Mouse (Mus musculus) embryo, embryonic 10.5 days (tissue): ENCODE data around the gene Dnttip2.

Experiments
- DNase-seq: peaks from one replicate; pipeline ENCODE4 v3.0.0-alpha.2; 2015; ENCODE audit warnings: low spot score

Gene Dnttip2

DNA sequence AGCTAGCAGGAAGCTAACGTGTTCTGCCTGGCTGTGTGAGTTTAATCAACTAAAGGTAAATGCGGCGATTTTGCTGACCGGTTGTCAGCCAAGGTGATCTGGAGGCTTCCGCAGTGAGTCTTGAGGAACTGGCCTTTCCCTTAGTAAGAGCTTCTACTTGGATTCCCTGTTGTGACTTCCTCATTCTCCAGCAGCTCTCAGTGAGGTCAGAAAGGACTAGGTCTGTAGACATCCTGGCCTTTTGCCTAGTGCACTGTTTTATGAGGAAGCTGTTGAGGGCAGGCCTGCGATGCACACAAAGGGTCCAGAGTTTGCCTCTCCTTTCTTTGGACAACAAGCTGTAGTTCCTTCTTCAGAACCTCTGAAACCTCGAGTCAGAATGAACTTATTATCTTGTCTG is 16.5 kb downstream of the Dnttip2 start:
- no peak for DNase-seq

DNA sequence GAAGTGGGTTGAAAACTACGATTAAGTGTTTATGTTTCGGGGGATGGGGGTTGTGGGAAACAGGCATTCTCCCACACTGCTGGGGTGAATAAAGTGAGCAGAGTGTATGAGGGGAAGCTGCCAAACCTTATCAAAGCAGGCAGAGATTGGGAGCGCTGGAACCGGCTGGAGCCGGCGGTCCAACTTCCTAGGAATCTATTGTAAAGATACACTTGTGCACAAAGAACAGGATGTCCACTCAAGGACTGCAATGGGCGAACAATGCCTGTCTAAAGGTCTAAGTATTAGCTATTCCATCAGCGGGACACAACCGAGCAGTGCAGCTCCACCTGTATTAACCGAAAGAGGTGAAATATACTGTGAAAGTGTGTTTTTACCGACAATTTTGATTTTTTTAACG is 17.6 kb downstream of the Dnttip2 start:
- DNase-seq = peak; percentile 39

DNA sequence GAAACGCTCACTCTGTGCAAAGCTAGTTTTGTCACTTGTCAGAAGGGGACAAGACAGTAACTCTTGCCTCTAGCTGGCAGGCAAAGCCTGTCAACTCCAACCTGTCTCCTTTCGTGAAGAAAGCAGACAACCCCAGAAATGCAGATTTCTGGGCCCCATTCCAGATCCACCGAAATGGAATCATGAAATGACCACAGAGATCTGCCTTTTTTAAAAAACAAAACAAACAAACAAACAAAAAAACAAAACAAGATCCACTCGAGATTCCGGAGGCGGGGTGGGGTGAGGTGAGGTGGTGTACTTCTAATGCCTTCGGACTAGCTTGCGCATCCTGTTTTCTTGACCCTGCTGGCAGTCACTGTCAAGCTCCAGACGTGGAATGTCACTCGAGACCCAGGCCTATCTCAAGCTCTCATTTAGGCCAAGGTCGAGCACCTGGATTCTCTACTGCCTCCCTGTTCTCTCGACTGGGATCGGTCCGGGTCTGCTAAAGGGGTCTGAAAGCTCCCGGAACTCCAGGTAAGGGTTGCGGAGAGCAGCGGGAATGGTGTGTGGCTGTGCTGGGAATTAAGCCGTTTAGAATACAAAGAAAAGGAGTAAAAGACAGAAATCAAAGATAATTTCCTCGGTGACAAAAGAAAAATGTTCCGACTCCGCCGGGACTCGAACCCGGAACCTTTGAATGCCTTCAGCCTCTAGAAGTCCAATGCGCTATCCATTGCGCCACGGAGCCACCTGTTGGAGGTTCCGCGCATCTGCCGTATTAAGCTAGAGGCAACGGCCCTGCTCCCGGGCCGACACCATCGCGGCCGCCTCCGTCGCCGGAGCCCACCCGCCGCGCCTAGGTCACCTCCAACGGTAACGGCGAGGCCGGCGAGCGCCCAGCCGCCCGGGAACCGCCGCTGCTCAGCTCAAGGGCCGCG is 18.4 kb downstream of the Dnttip2 start:
- peak; percentile 94 for DNase-seq

DNA sequence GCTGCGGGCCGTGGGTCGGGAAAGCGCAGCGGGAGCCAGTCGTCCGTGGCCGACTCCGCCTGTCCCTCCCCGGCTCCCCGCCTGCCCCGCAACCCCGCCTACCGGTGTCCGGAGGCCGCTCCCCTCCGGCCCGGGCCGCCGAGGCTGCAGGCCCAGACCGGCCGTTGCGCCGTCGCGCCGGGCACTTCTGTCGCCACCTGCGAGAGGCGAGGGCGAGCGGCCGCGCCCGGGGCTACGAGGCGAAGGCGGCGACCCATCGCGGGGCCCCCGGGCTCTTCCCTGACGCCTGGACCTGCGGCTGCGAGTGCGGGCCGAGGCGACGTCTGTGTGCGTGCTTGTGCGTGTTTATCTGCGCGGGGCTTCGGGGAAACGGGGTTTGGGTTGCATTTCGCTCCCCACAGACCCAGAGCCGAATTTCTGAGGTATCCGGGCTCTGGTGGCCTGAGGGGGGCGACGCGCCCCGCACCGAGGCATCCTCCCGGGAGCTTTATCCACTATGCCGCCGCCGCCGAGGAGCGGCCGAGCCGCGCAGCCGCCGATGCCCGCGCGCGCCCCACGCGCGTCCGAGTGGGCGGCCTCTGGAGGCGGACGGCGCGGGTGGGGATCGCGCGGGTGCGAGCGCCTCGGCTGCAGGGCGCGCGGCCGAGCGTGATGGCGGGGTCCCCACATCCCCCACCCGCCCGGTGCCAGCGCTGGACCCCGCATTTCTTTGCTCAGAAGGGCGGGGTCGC is 19.2 kb downstream of the Dnttip2 start:
- DNase-seq = peak; percentile 79

DNA sequence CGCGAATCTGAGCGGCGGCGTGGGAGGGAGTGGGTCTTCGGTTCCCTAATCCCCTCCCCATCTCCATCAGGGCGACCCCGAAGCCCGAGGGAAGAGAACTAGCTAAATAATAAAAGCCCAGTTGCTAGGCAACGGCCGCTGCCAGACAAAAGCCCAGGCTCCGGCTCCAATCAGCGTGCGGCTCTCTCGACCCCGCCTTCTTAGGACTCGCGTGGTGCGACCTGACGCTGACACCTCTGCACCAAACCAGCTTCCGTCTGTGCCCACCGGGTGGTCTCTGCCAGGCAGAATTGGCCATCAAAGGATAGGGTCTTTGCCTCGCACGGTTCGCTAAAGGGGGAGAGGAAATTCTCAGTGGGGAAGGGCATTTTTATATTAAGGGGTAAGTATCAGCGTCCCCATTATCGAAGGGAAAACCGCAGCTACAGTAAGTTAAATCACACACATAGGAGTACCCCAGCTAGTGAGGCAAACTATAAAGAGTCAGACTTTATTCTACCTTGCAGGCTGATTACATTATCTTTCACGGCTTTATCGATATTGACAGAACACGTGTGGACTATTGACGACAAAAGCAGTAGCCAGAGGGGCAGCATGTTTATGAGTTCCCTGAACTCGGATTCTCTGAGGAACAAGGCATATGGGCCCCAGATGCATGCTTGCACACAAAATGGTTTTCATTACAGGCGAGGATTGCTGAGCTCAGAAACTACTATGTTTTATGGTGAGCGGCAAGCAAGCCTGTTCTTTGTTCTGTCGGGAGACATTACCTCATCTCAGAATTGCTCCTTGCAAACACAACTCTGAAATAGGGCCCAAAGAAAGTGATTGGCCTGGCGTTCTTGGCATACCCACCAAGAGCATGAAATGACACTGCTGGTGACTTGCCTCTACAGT is 20.0 kb downstream of the Dnttip2 start, which contains the start of gene Bcar3:
TSS of gene Bcar3 (plus strand) at position 183 of the 897 bp plus-strand sequence.
- peak; percentile 98 for DNase-seq

DNA sequence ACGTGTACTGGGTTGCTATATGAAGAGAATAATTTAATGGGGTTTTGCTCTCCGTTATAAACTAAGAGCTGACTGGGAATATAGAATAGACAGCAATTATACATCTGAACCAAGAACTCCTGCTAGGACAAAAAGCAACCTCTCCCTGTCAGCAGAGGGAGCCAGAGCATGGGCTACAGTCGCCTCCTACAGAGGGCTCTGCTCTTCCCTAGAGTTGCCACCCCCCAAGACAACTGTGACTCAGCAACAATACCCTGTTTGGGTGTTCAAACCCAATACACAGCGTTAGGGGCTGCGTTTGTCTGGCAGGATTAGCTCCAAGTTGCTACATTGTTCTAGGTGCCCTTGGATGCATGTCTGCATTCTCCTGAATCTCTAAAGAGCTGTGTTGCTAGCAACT is 21.3 kb downstream of the Dnttip2 start:
- peak; percentile 87 for DNase-seq

DNA sequence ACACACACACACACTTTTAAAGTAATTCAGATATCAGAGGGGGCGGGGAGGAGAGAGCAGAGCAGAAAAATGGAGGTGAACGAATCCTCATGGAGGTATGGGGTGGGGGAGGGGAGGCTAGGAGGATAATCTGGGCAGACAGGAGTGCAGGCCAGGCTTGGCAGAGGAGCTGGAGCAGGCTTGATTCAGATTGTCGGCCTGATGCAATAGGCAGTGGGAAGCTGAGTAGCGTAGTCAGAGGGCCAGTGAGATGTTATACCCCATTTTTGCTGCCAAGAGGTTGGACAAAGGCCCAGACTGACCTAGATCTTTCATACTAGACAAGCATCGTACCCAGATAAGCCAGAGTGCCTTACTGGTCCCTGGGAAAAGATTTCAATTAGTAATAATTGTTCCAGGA is 22.8 kb downstream of the Dnttip2 start:
- DNase-seq = no peak

DNA sequence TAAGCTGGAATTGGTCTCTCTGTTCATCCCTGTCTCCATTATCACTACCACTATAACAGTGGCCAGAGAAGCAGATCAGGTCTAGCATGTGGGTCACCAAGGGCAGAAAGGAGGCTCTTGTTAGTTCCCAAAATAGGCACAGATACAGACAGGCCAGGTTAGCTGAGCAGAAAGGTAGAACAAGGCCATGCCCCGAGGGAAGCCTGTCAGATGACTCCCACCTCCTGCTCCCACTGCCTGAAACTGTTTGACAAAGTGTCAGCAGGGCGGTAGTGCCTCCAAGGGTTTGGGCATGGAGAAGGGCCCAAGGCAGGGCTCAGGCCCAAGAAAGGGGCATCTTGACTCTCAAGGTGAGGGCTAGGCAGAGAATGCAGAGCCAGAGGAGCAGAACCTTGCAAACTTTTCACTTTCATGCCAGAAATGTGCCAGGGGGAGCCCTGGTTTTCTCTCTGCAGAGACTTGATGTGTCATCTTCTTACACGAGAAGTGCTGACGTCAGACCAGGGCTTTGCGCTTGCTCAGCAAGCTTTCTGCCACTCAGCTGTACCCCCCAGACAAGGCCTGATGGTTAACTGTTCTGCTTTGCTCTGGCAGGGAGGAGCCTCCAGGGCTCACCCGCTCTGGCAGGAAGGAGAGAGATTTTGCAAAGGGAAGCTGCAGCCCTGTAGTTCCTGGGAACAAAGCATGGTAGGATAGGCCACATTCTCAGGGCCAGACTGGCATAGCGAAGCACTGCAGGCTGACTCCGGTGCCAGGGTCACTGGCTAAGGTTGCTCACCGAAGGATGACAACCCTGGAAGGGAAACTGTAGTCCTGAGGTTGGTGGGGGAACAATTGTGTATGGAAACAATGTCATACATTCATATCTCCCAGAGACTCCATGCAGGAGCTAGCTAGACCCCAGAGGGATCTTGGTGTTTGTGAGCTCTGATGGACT is 27.1 kb downstream of the Dnttip2 start:
- no peak for DNase-seq

DNA sequence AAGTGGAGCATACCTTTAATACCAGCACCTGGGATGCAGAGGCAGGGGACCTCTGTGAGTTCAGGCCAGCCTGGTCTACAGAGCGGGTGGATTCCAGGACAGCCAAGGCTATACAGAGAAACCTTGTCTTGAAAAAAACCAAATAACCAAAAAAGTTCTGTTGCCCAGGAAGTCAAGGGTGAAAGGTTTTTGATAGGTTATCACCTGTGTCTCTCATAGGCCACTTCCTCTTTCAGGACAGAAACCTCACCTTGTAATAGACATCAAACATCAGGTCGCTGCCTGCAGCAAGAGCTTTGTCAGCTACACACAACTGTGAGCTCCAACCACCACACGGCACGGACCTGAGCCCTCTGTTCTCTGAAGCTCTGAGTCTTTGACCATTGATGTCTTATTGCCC is 30.4 kb downstream of the Dnttip2 start:
- no peak for DNase-seq

DNA sequence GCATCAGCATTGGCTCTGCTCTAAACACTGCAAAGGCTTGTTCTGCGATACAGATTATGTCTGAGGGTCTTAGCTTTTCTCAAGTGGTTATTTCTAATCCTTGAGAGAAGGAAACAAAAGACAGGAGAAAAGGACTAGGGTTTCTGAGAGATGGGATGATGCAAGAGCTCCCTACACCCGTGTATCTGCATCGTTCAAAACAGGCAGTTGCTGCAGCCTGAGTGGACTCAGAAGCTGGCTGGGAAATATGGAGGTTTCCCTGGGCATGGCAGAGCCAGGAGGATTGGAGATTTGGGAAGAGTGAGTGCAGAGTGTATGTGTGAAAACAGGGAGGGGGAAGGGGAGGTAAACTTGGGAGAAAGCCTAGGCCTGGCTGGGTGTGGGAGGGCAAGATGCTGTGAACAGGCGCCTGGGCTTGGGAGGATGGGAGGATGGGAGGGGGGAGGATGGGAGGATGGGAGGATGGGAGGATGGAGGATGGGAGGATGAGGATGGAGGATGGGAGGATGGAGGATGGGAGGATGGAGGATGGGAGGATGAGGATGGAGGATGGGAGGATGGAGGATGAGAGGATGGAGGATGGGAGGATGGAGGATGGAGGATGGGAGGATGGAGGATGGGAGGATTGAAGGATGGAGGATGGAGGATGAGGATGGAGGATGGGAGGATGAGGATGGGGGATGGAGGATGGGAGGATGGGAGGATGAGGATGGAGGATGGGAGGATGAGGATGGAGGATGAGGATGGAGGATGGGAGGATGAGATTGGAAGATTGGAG is 33.9 kb downstream of the Dnttip2 start:
- no peak for DNase-seq

DNA sequence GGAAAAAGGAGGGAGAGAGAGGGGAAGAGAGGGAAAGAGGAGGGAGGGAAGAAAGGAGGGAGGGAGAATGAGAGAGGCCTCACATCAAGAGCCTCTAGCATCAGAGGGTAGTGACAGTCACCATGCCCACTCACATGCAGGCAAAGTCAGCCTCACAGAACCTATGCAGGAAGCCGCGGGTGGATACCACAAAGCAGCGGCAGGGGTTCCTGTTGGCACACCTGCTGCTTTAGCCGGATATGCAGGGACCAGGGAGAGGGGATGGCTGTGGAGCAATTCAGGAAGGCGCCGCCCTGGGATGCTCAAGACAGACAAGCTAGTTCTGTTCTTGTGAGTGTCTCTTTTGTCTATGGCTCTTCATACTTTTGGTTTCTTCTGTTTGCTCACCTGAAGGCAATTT is 34.8 kb downstream of the Dnttip2 start:
- DNase-seq = no peak

DNA sequence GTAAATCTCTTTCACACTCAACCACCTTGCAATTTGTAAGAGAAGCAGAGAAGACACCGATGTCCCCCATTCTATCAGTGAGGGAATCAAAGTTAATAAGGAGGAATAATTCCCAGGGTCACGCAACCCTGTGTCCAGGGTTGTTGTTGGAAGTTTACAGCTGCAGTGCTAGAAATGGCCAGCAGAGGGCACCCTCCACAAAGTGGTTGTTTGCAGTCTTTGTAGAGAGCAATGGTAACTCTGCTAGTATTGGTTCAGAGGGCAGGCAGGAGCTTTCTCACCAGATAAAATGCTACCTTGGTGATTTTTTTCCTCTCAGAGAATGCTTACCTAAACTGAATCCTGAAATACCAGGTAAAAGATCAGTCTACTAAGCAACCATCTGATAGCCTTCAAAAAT is 37.9 kb downstream of the Dnttip2 start:
- DNase-seq = peak; percentile 93

DNA sequence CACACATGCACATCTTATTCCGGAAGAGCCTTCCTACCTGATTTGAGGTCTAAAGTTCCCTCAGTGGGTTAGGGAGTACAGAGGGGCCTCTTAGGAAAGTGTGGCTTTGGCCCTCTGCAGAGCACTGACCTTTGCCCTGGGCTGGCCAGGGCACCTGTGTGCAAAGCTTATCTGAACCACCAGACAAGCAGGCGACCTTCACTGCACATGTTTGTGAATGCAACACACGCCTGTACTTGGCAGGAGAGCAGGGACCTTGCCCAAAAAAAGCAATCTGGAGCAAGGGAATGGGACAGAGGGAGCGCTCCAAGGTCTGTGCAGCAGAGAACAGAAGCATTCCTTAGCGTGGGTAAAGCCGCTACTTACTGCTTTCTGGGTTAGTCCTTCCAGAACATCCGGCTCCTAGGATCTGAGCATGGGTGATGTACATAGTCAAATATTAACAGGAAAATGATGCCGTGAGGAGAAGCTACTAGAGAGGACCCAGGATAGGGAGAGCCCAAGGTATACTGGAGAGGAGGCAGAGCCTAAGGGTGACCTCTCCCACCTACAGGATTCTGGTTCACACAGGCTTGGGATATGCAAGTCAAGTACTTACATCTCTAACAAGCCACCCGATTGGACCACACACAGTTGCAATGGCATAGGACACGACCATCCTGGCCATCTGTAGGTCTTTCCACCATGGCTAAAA is 38.9 kb downstream of the Dnttip2 start:
- DNase-seq = no peak

DNA sequence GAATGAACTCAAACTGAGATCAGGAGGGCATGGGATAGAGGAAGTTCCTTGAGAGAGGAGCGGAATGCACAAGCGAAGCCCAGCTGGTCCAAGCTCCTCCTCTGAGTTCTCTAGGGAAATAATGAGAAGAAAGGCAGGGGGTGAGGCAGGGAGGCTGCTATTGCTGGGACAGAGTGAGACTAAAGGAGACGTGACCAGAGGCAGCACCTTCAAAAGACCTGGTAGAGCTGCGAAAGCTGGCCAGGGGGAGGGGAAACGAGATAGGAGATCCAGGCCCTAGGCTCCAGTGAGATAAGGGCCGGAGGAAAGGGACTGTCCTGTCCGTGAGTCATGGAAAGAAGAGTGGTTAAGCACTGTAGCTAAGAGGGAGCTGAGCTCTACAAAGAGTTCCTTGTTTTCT is 39.7 kb downstream of the Dnttip2 start:
- DNase-seq = no peak

DNA sequence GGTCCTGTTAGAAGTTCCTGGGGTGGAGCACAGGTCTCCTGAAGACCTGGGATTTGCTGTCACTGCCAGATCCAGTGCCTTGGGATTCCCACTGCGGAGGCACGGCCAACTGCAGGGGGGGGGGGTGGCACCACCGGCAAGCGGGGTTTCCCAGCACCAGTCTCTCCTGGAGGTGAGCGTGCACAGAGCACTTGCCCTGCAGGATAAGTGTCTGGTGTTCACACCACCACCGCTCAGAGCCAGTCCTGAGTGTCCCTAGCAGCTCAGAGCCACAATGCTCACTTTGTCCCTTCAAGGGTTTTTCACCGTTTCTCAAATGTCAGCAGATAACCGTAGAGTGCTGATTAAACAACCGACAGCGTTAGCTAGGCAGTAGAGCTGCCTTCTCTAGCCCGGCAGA is 42.4 kb downstream of the Dnttip2 start:
- DNase-seq = no peak

DNA sequence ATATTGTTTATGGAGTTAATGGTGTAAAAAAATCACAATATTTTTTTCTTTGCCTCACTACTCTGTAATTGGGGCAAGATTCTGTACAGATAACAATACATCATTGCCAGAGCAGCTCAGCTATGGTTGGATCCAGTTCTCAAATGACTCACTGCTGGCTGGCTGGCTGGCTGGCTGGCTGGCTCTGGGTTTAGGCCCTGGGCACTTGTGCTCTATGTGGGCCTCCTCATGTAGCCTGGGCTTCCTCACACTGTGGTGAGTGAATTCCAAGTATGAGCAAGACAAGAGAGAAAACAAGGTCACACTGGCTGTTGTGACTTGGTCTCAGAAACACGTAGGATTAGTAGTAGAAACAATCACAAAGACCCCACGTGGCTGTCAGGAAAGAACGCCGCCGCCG is 43.2 kb downstream of the Dnttip2 start:
- DNase-seq = no peak

DNA sequence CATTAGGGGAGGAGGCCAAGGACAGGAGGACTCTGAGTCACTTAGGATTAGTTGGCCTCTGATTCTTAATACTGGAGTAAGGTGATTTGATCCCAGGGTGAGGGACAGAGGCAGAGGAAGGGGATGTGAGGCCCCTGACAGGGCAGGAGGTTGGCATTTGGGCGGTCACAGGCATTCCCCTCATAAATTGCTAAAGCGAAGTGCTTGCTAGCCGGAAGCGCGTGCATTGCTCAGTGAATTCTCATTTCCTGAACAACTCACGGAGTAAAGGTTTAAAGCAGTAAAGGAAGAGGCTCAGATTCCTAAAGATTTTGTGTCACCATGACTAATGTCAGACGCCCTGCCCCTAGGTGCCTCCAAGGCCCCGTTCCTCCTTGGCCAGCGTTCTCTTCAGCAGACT is 48.0 kb downstream of the Dnttip2 start:
- DNase-seq = peak; percentile 24

DNA sequence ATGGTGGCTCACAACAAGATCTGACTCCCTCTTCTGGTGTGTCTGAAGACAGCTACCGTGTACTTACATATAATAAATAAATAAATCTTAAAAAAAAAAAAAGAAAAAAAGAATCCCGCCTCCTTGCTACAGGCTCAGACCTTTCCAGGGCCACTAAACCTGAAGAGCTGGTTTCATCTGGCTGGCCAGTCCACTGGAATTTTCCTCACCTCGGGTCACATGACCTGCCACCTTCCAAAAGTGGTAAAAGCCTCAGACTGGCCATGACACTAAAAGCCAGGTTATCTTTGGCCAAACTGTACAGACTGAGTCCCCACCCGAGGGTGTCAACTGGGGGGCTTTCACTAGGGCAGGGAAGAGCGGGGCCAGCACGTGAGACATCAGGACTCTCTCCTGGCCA is 49.7 kb downstream of the Dnttip2 start:
- no peak for DNase-seq

DNA sequence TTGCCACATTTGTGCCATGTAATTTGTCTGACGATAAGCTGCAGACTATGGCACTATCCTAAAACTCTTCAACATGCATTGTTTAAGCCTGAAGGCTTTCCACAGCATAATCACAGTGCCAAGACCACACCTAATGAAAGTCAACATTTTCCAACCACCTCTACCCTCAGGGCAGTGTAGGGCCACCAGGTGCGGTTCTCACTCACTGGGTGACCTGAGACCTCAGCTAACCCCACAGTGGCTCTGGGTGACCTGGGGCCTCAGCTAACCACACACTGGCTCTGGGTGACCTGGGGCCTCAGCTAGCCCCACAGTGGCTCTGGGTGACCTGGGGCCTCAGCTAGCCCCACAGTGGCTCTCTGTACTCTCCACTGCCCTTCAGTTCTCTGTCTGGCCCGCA is 50.3 kb downstream of the Dnttip2 start:
- DNase-seq = no peak

DNA sequence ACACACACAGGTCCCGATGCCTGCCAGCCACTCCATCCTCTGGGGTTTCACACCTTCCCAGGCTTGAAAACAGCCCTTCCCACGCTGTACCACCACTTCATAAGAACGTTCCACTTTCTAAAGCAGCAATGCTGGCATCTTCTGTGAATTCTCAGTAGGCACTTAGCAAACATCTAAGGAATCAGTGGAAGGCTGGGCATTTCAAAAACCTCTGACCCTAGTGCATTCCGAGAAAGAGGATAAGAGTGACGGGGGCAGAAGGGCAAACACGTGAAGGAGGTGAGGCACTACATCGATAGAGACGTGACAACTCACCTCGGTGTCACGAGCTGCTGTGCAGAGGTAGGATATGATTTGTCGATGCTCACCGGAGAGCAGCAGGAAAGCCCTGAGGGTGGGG is 56.3 kb downstream of the Dnttip2 start:
- no peak for DNase-seq
